Mouse (Mus musculus) heart, adult 2 months (tissue): Measurements from ENCODE around the gene Dnajb9. TPM values are rescaled to one million over a fixed set of nuclear protein-coding genes. Genes with fewer than 3 reads are reported as not detected.

Source experiments
- DNase-seq, 2 experiments: peaks; one replicate each; pipeline ENCODE4 v3.0.0; 2021
- H3K27ac ChIP-seq: fragments of 200-600 bp; 2 replicates; pipeline ENCODE4 v1.8.1; 2022
- H3K27me3 ChIP-seq: fragments of 200-500 bp; 2 replicates; pipeline ENCODE4 v1.6.1; 2012; ENCODE audit warnings: mild to moderate bottlenecking, low read length, inconsistent platforms, mixed read lengths; ENCODE audit not compliant: control insufficient read depth, insufficient read depth
- H3K36me3 ChIP-seq: fragments of 200-500 bp; 2 replicates; pipeline ENCODE4 v1.6.1; 2012; ENCODE audit warnings: low read length, inconsistent platforms; ENCODE audit not compliant: control insufficient read depth, insufficient read depth
- H3K4me1 ChIP-seq: fragments of 200-500 bp; 2 replicates; pipeline ENCODE4 v1.6.1; 2011; ENCODE audit warnings: low read length; ENCODE audit not compliant: control insufficient read depth, insufficient read depth
- H3K4me3 ChIP-seq: fragments of 200-600 bp; 2 replicates; pipeline ENCODE4 v1.8.1; 2022
- H3K79me2 ChIP-seq: fragments of 200-500 bp; replicated peaks from 2 replicates; pipeline ENCODE4 v1.6.1; 2012; ENCODE audit warnings: mild to moderate bottlenecking, inconsistent platforms, low read length, moderate library complexity, mixed read lengths; ENCODE audit not compliant: control insufficient read depth, insufficient read depth
- H3K9ac ChIP-seq: fragments of 200-500 bp; 2 replicates; pipeline ENCODE4 v1.6.1; 2012; ENCODE audit warnings: low read depth, mild to moderate bottlenecking, control low read depth, inconsistent platforms, low read length, mixed read lengths
- CTCF ChIP-seq: fragments of 200-600 bp; IDR thresholded peaks from 2 replicates; pipeline ENCODE4 v1.8.1; 2022; ENCODE audit warnings: antibody characterized with exemption, mild to moderate bottlenecking, moderate library complexity
- EP300 ChIP-seq: fragments of 200-500 bp; IDR thresholded peaks from 2 replicates; pipeline ENCODE4 v1.6.1; 2011; ENCODE audit warnings: low read depth, low read length, control low read depth; ENCODE audit not compliant: insufficient read depth
- POLR2A ChIP-seq: fragments of 200-500 bp; IDR thresholded peaks from 2 replicates; pipeline ENCODE4 v1.6.1; 2011; ENCODE audit warnings: mild to moderate bottlenecking, low read depth, low read length, control low read depth; ENCODE audit not compliant: insufficient read depth
- WGBS: fragments of 180-500 bp; shearing (Covaris S2); methylation state at CpG from one replicate; pipeline ENCODE4 v1.1.7; 2018; 5-methylcytosine and 5-hydroxymethylcytosine counted together
- intact Hi-C: fragments of 180-260 bp; cut with DNase I; formaldehyde crosslinking; loops from one replicate; pipeline ENCODE4 v1.15.1; 2025
- long read RNA-seq: library from polyadenylated mRNA; stranded (forward); transcript quantifications from one replicate; pipeline ENCODE4 v2.0.0, GENCODE M21; 2021
- polyA plus RNA-seq: library from polyadenylated mRNA; depleted of rRNA; stranded (reverse); fragments of >200 nt; gene quantifications from 2 replicates; pipeline ENCODE4 v1.2.3, GENCODE M21; 2012; rRNA removed
- total RNA-seq, 2 experiments: library from RNA; stranded (reverse); gene quantifications; 2 replicates each; pipeline ENCODE4 v1.2.3; 2021

Dnajb9 gene
- total RNA-seq (10 to 100 TPM; 42.7 to 51.3 TPM), polyA plus RNA-seq (5.9 and 14.2 TPM in 2 replicates)
- long read RNA-seq, transcript Dnajb9-201 (3 exons, 2,461 nt) = major isoform, 53 of 56 reads
- long read RNA-seq, partial matches to known transcripts = 1 of 56 reads
- long read RNA-seq, other reads (novel, unspliced or antisense) = 2 of 56 reads

DNA sequence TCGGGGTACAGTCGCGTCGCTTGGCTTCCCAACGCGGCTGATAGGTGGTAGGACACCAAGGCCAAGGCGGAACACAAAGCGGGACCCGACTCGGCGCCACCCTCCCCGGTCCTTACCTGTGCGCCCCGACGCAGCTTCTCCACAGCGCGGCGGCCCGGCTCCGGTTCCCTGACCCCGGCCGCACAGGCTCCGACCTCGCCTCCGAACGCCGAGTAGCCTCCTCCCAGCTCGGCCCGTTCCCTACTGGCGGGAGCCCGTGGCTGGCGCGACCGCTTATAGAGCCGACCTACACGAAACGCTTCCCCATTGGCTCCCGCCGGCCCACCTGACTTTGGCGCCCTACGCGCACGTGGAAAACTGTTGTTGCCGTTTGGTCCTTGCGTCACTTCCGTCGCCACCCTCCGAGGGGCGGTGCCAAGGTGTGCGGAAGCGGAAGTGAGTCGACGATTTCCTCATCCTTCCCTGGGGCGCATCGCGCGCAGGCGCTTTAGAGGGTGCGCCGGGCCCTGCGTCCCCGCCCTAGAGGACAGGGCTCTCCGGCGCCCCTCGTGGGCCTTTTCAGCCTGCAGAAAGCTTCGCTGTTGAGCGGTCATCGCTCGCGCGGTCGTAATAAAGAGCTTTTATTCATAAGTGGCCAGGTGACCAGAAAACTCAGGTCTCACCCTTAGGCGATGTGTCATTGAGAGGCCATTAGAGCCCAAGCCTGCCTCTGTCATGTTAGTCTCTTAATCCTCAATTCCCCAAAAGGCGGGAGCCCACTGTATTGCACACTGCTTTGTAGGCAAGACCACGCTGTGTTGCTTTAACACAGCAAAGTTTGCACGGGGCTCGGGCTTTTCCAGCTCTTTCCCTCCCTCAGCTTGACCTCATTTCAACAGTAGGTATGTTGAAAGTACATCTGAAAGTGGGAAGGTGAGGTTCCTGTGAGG lies at the start of gene Dnajb9:
Gene Dnajb9 (minus strand): TSS at position 503 of the 929 bp plus-strand sequence.
- Histone ChIP-seq H3K27ac (peak within 1 kb of the TSS; percentile 93), H3K9ac (peak within 1 kb of the TSS; percentile 92), H3K79me2 (no peaks in the 10 kb centered on the region; the same call in 1 of the 2 replicates), H3K27me3 (no peaks in the 10 kb centered on the region), H3K4me3 (peak within 1 kb of the TSS; percentile 90), H3K36me3 (peaks cover 9% of the 10 kb centered on the region), H3K4me1 (no peaks in the 10 kb centered on the region; the same call in 1 of the 2 replicates)
- under 1% methylated on average over 77 of the region's 77 CpGs for WGBS
- TF ChIP-seq POLR2A = peak; percentile 97
- peak; percentile 96 for TF ChIP-seq CTCF
- TF ChIP-seq EP300 = peak; percentile 87
- intact Hi-C loops = loop anchor here (1.0 kb wide), 2 partner anchors 55 to 59 kb away; no protein-coding TSS in a partner anchor
- peak; percentile 100 for DNase-seq

DNA sequence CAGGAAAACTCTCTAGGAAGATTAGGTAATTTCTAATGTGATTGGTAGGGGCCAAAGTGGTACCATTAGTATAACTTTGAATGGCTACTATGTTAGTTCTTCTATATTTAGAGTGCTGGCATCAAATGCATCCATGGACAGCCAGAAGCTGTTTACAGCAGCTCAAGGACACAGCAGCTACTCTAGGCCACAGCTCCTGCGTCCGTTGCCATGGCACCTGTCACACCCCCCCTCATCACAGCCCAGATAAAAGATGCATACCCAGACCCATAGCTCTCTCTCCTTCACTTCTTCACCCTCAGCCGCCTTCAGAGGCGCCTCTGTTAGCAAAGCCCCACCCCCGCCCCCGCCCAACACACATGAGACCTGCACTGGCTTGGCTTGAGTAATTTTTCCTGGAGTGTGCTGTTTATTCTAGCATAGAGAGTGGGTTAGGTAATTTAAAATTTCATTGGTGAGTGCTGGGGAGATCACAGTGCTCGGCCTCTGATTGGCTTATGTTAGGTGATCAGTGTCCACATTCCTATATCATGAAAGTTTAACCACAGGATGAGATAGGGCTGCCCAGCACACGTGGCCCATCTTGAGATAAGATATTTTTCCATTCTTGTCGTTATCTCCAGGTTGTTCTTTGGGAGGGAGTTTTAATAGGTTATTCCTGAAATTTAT lies 38.3 kb upstream of the Dnajb9 start:
- no peaks in the 10 kb centered on the region for H3K36me3 ChIP-seq
- H3K27me3 ChIP-seq = no peaks in the 10 kb centered on the region
- TF ChIP-seq POLR2A = no peak
- no peak for TF ChIP-seq CTCF
- no peak for TF ChIP-seq EP300
- no peak overlapping the region for H3K4me3 ChIP-seq
- intact Hi-C loops = no loop called here
- H3K79me2 ChIP-seq = no peaks in the 10 kb centered on the region
- H3K27ac ChIP-seq = no peak overlapping the region; the same call in 1 of the 2 replicates
- peak in 1 of 2 experiments; percentile 32 for DNase-seq
- WGBS = 58% methylated on average over 9 of the region's 9 CpGs
- no peaks in the 10 kb centered on the region for H3K4me1 ChIP-seq
- H3K9ac ChIP-seq = no peak overlapping the region

DNA sequence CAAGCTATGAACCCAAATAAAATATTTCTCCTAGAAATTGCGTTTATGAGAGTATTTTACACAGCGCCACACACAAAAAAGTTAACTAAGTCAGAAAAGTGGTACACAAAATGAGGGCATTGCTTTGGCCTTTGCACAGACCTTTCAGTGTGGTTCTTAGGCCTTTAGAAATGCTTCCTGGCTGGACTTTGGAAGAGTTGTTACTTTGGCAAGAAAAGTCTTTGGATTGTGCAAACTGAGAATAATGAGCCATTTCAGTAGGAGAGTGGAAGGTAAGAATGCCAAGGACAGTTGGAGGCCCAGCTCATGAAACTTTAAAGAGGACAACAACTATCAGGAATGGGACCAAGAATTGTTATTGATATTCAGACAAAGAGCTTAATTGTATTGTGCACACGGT lies 35.6 kb upstream of the Dnajb9 start:
- TF ChIP-seq CTCF = no peak
- TF ChIP-seq POLR2A = no peak
- no peak for TF ChIP-seq EP300
- no peaks in the 10 kb centered on the region for H3K79me2 ChIP-seq
- no peak for DNase-seq
- H3K27ac ChIP-seq = no peak overlapping the region
- H3K4me3 ChIP-seq = no peak overlapping the region
- no peaks in the 10 kb centered on the region for H3K4me1 ChIP-seq
- H3K36me3 ChIP-seq = no peaks in the 10 kb centered on the region
- no peaks in the 10 kb centered on the region for H3K27me3 ChIP-seq
- no peak overlapping the region for H3K9ac ChIP-seq
- WGBS = 83% methylated on average over 3 of the region's 3 CpGs
- intact Hi-C loops = no loop called here

- no peak for DNase-seq
- Histone ChIP-seq H3K4me1 (no peaks in the 10 kb centered on the region), H3K36me3 (no peaks in the 10 kb centered on the region), H3K27ac (no peak overlapping the region), H3K27me3 (no peaks in the 10 kb centered on the region), H3K4me3 (no peak overlapping the region), H3K79me2 (no peaks in the 10 kb centered on the region), H3K9ac (no peak overlapping the region)
- no peak for TF ChIP-seq CTCF
- intact Hi-C loops = no loop called here
- 83% methylated on average over 4 of the region's 4 CpGs for WGBS
Measured at GRCm38 (mm10) chr12:44242407-44242806, 32.3 kb upstream of the Dnajb9 start.

DNA sequence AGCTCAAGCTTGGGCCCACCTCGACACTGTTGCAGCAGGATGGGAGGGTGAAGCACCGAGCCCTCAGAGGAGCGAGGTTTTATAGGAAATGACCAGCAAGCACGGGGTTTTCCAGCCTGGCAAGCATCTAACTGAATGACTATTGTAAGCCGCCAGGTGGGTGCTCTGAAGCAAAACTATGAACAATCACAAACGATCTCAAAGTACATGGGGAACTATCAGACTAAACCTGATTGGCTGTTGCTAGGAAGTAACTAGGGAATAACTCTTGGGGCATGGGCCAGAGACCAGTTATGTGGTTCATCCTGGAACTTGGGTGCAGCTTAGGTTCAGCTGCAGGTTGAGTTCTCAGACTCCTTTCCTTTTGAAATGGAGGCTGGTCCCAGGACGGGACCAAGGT lies 31.0 kb upstream of the Dnajb9 start:
- no peak overlapping the region for H3K9ac ChIP-seq
- H3K79me2 ChIP-seq = no peaks in the 10 kb centered on the region
- TF ChIP-seq POLR2A (no peak), CTCF (no peak), EP300 (no peak)
- no peaks in the 10 kb centered on the region for H3K4me1 ChIP-seq
- intact Hi-C loops = no loop called here
- WGBS = 73% methylated on average over 7 of the region's 7 CpGs
- no peak overlapping the region for H3K27ac ChIP-seq
- no peak for DNase-seq
- no peaks in the 10 kb centered on the region for H3K36me3 ChIP-seq
- H3K27me3 ChIP-seq = no peaks in the 10 kb centered on the region
- H3K4me3 ChIP-seq = no peak overlapping the region

- Histone ChIP-seq H3K4me3 (no peak overlapping the region), H3K27me3 (no peaks in the 10 kb centered on the region), H3K79me2 (no peaks in the 10 kb centered on the region), H3K36me3 (no peaks in the 10 kb centered on the region), H3K4me1 (no peaks in the 10 kb centered on the region), H3K9ac (no peak overlapping the region), H3K27ac (no peak overlapping the region)
- intact Hi-C loops = no loop called here
- TF ChIP-seq CTCF = no peak
- no peak for TF ChIP-seq EP300
- no peak for TF ChIP-seq POLR2A
- 76% methylated on average over 3 of the region's 3 CpGs for WGBS
- DNase-seq = no peak
Measured at GRCm38 (mm10) chr12:44224650-44225049, 14.5 kb upstream of the Dnajb9 start.
